Mouse (Mus musculus) liver, embryonic 12.5 days (tissue): ENCODE data around the gene Isyna1. TPM values are rescaled to one million over a fixed set of nuclear protein-coding genes. Genes with fewer than 3 reads are reported as not detected.

Experiments
- ATAC-seq: fragments of 200-750 bp; cut with Nextera tagmentation; 2 replicates; pipeline ENCODE4 v1.8.0; 2017; ENCODE audit warnings: moderate number of reproducible peaks, mild to moderate bottlenecking, moderate library complexity
- H3K27ac ChIP-seq: fragments of 300-500 bp; sonication (generic); 2 replicates; pipeline ENCODE4 v1.5.1; 2016; ENCODE audit warnings: mild to moderate bottlenecking
- H3K27me3 ChIP-seq: fragments of 300-500 bp; sonication (generic); replicated peaks from 2 replicates; pipeline ENCODE4 v1.6.1; 2016; ENCODE audit warnings: mild to moderate bottlenecking, moderate library complexity
- H3K36me3 ChIP-seq: fragments of 300-500 bp; sonication (generic); 2 replicates; pipeline ENCODE4 v1.6.1; 2016; ENCODE audit warnings: mild to moderate bottlenecking, moderate library complexity
- H3K4me1 ChIP-seq: fragments of 300-500 bp; sonication (generic); 2 replicates; pipeline ENCODE4 v1.6.1; 2016
- H3K4me2 ChIP-seq: fragments of 300-500 bp; sonication (generic); 2 replicates; pipeline ENCODE4 v1.6.1; 2016; ENCODE audit warnings: mild to moderate bottlenecking, moderate library complexity
- H3K4me3 ChIP-seq: fragments of 300-500 bp; sonication (generic); 2 replicates; pipeline ENCODE4 v1.5.1; 2016; ENCODE audit warnings: mild to moderate bottlenecking, moderate library complexity
- H3K9ac ChIP-seq: fragments of 300-500 bp; sonication (generic); 2 replicates; pipeline ENCODE4 v1.6.1; 2016; ENCODE audit warnings: mild to moderate bottlenecking, moderate library complexity
- H3K9me3 ChIP-seq: fragments of 300-500 bp; sonication (generic); replicated peaks from 2 replicates; pipeline ENCODE4 v1.6.1; 2016; ENCODE audit warnings: mild to moderate bottlenecking, moderate library complexity
- WGBS: fragments of 180-500 bp; shearing (Covaris S2); methylation state at CpG from one replicate; pipeline ENCODE4 v1.1.7; 2016; ENCODE audit not compliant: insufficient replicate concordance; 5-methylcytosine and 5-hydroxymethylcytosine counted together
- polyA plus RNA-seq: library from polyadenylated mRNA; unstranded; fragments of >200 nt; fragmentation: Nextera tagmentation; extraction: Ambion mirVana; gene quantifications from 2 replicates; pipeline ENCODE4 v1.2.1, GENCODE M21; 2016

Gene Isyna1
- polyA plus RNA-seq, 1 experiment from 2014 or later: 115 TPM

DNA sequence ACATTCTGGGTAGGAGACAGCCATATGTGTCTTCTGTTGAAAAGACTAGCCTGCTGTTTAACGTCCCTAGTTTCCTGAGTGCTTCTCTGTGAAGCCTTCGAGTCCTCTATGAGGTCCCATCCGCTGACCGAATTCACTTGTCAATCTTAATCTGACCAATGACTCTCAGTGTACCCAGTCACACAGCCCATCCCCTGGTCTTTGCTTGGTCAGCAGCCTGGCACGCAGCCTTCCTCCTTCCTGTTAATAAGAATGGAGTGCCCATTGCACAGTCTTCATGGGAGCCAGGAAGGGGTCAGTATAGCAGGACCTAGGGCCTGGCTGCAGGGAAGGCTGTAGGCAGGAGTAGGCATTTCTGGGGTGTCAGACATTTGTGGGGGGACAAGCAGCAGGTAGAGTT, 20.3 kb downstream of the Isyna1 start:
- no peaks in the 10 kb centered on the region for H3K9me3 ChIP-seq
- H3K4me3 ChIP-seq: no peak overlapping the region
- H3K9ac ChIP-seq: 0 out of 2 replicates have a peak overlapping the region, but pooled peaks have one; percentile 1
- H3K36me3 ChIP-seq: no peaks in the 10 kb centered on the region
- 0 out of 2 replicates have a peak overlapping the region, but pooled peaks have one; percentile 15 for H3K27ac ChIP-seq
- no peaks in the 10 kb centered on the region for H3K27me3 ChIP-seq
- peaks cover 86% of the 10 kb centered on the region for H3K4me1 ChIP-seq
- WGBS: 52% methylated on average over 5 of the region's 5 CpGs
- no peak overlapping the region for H3K4me2 ChIP-seq
- ATAC-seq: no peak

DNA sequence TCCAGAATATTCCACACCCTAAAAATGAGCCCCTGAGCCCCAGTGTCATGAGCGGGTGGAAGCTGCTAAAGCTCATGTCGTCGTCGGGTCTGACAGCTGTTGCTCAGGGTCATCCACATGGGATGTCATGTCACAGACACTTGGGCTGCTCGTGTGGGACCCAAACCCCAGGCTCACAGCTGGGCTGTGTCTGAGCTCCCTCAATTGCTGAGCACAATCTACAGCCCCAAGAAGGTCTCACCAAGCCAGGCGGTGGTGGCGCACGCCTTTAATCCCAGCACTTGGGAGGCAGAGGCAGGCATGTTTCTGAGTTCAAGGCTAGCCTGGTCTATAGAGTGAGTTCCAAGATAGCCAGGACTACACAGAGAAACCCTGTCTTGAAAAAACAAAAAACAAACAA, 21.1 kb downstream of the Isyna1 start:
- Histone ChIP-seq H3K27me3 (no peaks in the 10 kb centered on the region), H3K27ac (0 out of 2 replicates have a peak overlapping the region, but pooled peaks have one; percentile 38), H3K4me2 (no peak overlapping the region), H3K36me3 (no peaks in the 10 kb centered on the region), H3K9ac (no peak overlapping the region), H3K4me3 (no peak overlapping the region), H3K4me1 (peaks cover 85% of the 10 kb centered on the region), H3K9me3 (no peaks in the 10 kb centered on the region)
- ATAC-seq: no peak
- 73% methylated on average over 8 of the region's 8 CpGs for WGBS

DNA sequence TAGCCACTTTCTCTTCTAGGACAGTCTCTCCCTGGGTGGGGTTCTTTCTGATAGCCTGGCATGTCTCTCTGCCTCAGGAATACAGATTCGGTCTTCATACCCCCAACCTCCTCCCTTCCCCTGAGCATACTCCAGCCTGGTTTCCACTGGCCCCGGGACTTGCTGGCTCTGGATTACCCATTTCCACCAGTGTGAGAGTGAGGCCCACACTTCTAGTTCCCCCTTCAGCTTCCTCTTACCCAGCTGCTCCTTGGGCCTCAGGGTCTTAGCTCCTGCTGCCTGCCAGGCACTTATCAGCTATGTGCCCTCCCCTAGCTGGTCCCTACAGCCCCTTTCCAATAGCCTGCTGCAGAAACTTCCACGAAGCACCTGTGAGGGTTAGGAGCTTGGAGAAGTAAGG, 21.7 kb downstream of the Isyna1 start, which contains the start of gene Lrrc25:
Gene Lrrc25 (plus strand): TSS at position 262 of the 400 bp plus-strand sequence.
- peaks cover 86% of the 10 kb centered on the region for H3K4me1 ChIP-seq
- H3K4me3 ChIP-seq: peak within 1 kb of the TSS; percentile 10; the same call in 1 of the 2 replicates
- no peaks in the 10 kb centered on the region for H3K27me3 ChIP-seq
- H3K9ac ChIP-seq: peak within 1 kb of the TSS; percentile 56; the same call in 1 of the 2 replicates
- peak within 1 kb of the TSS; percentile 50 for H3K4me2 ChIP-seq
- WGBS: 22% methylated on average over 3 of the region's 3 CpGs
- no peaks in the 10 kb centered on the region for H3K9me3 ChIP-seq
- H3K36me3 ChIP-seq: no peaks in the 10 kb centered on the region
- no peak for ATAC-seq
- peak within 1 kb of the TSS; percentile 87 for H3K27ac ChIP-seq

DNA sequence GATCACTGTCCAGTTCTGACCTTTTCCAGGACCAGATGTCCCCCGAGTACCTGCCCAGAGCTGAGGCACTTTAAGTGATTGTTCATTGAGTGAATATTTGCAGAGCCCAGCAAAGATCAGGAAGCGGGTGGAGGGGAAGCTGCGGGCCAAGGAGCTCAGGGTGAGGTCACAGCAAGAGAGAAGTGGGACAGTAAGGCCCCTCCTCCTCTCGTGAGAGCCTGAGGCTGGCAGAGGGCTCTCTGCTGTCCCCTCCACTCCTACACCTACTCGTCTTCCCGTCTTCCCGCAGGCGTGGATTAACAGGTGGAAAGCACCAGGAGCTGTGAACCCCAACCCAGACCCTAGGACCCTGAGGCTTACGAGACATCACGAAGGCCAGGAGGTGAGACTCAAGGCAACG, 22.5 kb downstream of the Isyna1 start:
- peaks cover 86% of the 10 kb centered on the region for H3K4me1 ChIP-seq
- H3K4me3 ChIP-seq: peak overlapping the region; percentile 10; the same call in 1 of the 2 replicates
- no peak for ATAC-seq
- WGBS: 25% methylated on average over 11 of the region's 11 CpGs
- no peaks in the 10 kb centered on the region for H3K36me3 ChIP-seq
- H3K4me2 ChIP-seq: peak overlapping the region; percentile 50
- no peaks in the 10 kb centered on the region for H3K27me3 ChIP-seq
- H3K9me3 ChIP-seq: no peaks in the 10 kb centered on the region
- H3K9ac ChIP-seq: peak overlapping the region; percentile 56; the same call in 1 of the 2 replicates
- peak overlapping the region; percentile 65 for H3K27ac ChIP-seq

DNA sequence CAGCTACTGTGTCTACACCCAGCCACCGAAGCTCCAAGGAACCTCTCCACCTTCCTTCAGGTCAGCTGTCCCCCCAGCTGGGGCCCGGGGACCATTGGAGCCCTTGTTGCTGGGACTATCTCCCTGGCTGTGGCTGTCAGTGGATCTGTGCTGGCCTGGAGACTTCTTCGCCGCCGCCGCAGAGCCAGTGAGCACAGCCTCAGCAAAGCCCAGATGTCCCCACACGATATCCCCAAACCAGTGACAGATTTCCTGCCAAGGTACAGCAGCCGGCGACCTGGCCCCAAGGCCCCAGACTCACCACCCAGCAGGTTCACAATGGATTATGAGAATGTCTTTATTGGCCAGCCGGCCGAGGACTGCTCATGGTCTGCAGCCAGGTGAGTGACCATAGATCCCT, 23.8 kb downstream of the Isyna1 start:
- peak overlapping the region; percentile 50 for H3K4me2 ChIP-seq
- peak overlapping the region; percentile 87 for H3K27ac ChIP-seq
- 32% methylated on average over 11 of the region's 11 CpGs for WGBS
- H3K4me1 ChIP-seq: peaks cover 94% of the 10 kb centered on the region
- peak overlapping the region; percentile 14 for H3K4me3 ChIP-seq
- H3K27me3 ChIP-seq: no peaks in the 10 kb centered on the region
- peak overlapping the region; percentile 56 for H3K9ac ChIP-seq
- peak; percentile 13; the same call in 1 of the 2 replicates for ATAC-seq
- H3K36me3 ChIP-seq: no peaks in the 10 kb centered on the region
- H3K9me3 ChIP-seq: no peaks in the 10 kb centered on the region

DNA sequence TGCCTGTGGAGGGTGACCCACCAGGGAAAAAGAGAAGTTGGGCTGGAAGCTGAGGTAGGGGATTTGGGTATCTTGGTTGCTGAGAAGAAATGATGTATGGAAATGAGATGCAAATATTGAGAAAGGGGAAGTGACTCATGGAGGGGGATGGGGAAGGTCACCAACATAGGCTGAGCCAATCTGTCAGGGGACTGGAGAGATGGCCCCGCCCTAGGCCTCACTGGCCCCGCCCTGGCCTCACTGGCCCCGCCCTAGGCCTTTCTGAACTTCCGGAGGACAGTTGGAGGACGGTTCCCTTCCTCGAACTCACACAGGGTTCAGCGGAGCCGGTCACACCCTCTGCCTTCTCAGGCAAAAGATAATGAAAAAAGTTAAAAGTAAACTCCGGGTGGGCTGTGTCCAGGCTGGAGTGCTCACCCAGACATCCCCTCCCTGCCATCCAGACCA, 24.7 kb downstream of the Isyna1 start:
- Histone ChIP-seq H3K27ac (peak overlapping the region; percentile 87), H3K4me1 (peaks cover 99% of the 10 kb centered on the region), H3K4me3 (peak overlapping the region; percentile 2; the same call in 1 of the 2 replicates), H3K9ac (0 out of 2 replicates have a peak overlapping the region, but pooled peaks have one; percentile 56), H3K4me2 (peak overlapping the region; percentile 50), H3K9me3 (no peaks in the 10 kb centered on the region), H3K27me3 (no peaks in the 10 kb centered on the region), H3K36me3 (no peaks in the 10 kb centered on the region)
- ATAC-seq: peak; percentile 84
- 4% methylated on average over 9 of the region's 9 CpGs for WGBS

DNA sequence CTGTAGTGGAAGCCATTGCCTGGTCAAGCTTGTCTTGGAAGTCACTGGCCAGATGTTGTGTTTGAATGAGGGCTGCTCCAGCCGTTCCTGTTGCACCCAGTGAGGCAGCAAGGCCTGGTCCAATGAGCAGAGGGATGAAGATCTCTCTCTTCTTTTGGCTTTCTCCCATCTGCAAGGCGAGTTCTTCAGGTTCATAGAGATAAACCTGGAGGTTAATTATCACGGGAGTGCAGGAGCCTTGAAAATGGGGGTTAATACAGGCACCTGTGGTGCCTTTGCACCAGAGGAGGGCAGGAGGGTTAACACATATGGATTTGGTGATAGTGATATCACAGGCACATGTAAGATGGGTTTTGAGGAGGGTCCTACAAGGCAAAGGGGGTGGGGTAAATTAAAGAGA, 28.0 kb downstream of the Isyna1 start:
- peak; percentile 74 for ATAC-seq
- no peaks in the 10 kb centered on the region for H3K36me3 ChIP-seq
- no peaks in the 10 kb centered on the region for H3K9me3 ChIP-seq
- 15% methylated on average over 3 of the region's 3 CpGs for WGBS
- no peaks in the 10 kb centered on the region for H3K27me3 ChIP-seq
- peak overlapping the region; percentile 56 for H3K4me2 ChIP-seq
- peaks cover 76% of the 10 kb centered on the region for H3K4me1 ChIP-seq
- H3K9ac ChIP-seq: peak overlapping the region; percentile 12; the same call in 1 of the 2 replicates
- peak overlapping the region; percentile 90 for H3K27ac ChIP-seq
- no peak overlapping the region for H3K4me3 ChIP-seq

DNA sequence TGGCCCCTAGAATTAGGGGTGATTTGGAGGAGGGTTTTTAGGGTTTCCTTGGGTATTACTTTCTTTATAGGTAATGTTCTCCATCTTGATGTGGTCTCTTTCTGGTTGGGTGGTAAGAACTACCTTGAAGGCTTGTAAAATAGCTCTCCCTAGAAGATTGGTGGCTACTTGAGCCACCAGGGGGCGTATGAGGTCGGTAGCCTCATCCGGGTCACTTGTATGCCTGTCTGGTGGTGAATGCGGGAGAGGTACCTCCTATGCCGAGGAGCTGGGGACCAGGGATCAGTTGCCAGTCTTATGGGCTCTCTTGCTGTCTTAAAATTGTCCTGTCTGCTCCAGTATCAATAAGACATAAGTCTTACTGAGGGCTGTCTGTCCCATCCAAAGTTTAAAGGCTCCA, 30.9 kb downstream of the Isyna1 start:
- 0 out of 2 replicates have a peak, but pooled peaks cover 3% of the 10 kb centered on the region for H3K36me3 ChIP-seq
- no peak for ATAC-seq
- no peak overlapping the region for H3K4me3 ChIP-seq
- H3K27me3 ChIP-seq: no peaks in the 10 kb centered on the region
- peaks cover 59% of the 10 kb centered on the region for H3K4me1 ChIP-seq
- no peaks in the 10 kb centered on the region for H3K9me3 ChIP-seq
- no peak overlapping the region for H3K9ac ChIP-seq
- no peak overlapping the region for H3K4me2 ChIP-seq
- no peak overlapping the region for H3K27ac ChIP-seq
- WGBS: 31% methylated on average over 5 of the region's 5 CpGs

DNA sequence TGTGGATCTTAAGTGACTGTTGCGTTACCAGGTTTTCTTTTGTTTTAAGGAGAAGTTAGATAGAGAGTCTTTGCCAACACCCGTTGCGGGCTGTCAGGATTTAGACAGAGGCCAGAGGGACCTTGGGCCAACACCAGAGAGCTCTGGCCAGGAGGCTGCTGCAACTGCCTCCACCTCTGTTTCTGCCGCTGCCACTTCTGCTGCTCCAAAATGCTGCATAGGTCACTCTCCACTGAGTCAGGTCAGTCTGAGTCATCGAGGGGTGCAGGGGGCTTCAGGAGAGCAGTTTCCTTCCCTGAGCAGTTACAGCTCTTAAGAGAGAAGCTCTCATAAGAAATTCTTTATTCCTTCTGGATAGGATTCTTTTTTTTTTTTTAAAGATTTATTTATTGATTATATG, 32.9 kb downstream of the Isyna1 start:
- no peak overlapping the region for H3K4me3 ChIP-seq

DNA sequence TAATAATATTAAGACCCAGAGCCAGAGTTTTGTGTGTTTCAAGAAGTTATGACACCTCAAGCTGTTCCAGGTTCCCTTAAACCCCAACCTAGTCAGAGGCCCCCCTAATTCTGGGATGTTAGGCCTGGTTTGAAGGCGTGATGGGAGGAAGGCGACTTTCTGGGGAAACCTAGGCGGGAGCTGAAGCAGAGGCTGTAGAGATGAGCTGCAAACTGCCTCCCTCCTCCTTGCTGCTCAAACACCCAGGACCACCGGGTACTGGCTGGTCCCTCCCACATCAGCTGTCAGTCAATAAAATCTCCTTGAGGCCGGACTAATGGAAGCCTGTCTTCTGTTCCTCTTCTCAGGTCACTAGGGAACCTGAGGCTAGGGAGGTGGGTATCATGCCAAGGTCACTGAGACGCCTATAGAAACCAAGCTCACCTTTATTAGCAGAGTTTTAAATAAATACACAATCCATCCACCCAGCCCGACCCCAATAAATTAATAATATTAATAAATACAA, 34.9 kb downstream of the Isyna1 start:
- ATAC-seq: no peak

More for the DNA sequence above, 32.9 kb downstream of the Isyna1 start:
- Histone ChIP-seq H3K27me3 (peaks cover 12% of the 10 kb centered on the region), H3K9me3 (no peaks in the 10 kb centered on the region), H3K4me2 (no peak overlapping the region), H3K27ac (no peak overlapping the region), H3K36me3 (0 out of 2 replicates have a peak, but pooled peaks cover 3% of the 10 kb centered on the region), H3K4me1 (peaks cover 54% of the 10 kb centered on the region), H3K9ac (no peak overlapping the region)
- no peak for ATAC-seq
- 74% methylated on average over 5 of the region's 5 CpGs for WGBS

DNA sequence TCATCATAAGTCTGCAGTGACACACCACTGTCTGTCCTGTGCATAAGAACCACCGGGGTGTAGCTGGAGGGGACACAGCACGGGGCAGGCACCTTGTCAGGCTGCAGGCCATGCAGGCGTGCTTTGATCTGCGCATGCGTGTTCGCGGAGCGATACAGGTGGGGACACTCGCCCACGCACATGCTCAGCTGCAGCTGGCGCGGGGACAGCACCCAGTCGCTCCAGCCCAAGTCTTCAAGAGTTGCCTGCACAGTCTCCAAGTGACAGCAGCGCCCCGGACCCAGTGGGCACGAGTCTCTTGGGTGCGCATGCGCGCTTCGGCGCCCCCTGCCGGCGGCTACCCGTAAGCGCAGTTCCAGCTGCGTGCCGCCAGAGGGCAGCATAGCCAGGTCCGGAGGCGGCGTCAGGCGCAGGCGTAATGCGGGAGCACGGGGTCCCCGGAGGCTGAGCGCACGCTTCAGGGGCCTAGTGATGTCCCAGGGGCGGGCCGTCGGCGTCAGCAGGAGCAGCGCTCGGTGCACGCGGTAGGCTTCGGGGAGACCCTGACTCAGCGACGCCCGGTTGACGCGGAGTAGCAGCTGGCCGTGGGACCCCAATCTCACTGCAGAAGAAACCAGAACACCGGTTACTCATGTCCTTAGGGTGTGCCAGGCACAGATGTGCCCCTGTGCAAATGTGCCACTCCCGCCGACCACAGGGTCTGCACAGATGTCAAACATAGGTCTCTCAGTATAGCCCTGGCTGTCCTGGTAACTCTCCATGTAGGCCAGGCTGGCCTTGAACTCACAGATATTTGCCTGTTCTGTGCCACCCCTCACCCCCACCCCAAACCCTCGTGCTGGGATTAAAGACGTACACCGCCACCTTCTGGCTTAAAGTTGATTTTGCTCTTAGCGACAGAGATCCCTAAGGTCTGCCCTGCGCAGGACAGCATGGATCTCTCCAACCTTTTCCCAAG, 35.7 kb downstream of the Isyna1 start:
- Histone ChIP-seq H3K4me1 (peaks cover 47% of the 10 kb centered on the region), H3K9me3 (no peaks in the 10 kb centered on the region), H3K4me2 (peak overlapping the region; percentile 78), H3K27me3 (peaks cover 21% of the 10 kb centered on the region), H3K9ac (peak overlapping the region; percentile 75), H3K36me3 (0 out of 2 replicates have a peak, but pooled peaks cover 3% of the 10 kb centered on the region), H3K4me3 (peak overlapping the region; percentile 67), H3K27ac (peak overlapping the region; percentile 83)
- WGBS: 1% methylated on average over 60 of the region's 60 CpGs
- peak; percentile 82 for ATAC-seq

More for the DNA sequence above, 34.9 kb downstream of the Isyna1 start:
- Histone ChIP-seq H3K27me3 (peaks cover 21% of the 10 kb centered on the region), H3K4me2 (peak overlapping the region; percentile 78), H3K9ac (peak overlapping the region; percentile 75), H3K27ac (peak overlapping the region; percentile 83), H3K36me3 (0 out of 2 replicates have a peak, but pooled peaks cover 3% of the 10 kb centered on the region), H3K4me1 (peaks cover 46% of the 10 kb centered on the region), H3K9me3 (no peaks in the 10 kb centered on the region), H3K4me3 (peak overlapping the region; percentile 67)
- WGBS: 55% methylated on average over 7 of the region's 7 CpGs
